Mouse (Mus musculus) forebrain, embryonic 13.5 days (tissue): ENCODE data around the gene Lrrc14b. TPM values are rescaled to one million over a fixed set of nuclear protein-coding genes. Genes with fewer than 3 reads are reported as not detected.

ENCODE experiments used
- ATAC-seq: fragments of 200-750 bp; cut with Nextera tagmentation; 2 replicates; pipeline ENCODE4 v1.8.0; 2017
- H3K27ac ChIP-seq: fragments of 300-500 bp; sonication (generic); 2 replicates; pipeline ENCODE4 v1.5.1; 2015; ENCODE audit warnings: inconsistent platforms, mild to moderate bottlenecking, moderate library complexity
- H3K27me3 ChIP-seq: fragments of 300-500 bp; sonication (generic); 2 replicates; pipeline ENCODE4 v1.6.1; 2015; ENCODE audit warnings: mild to moderate bottlenecking, inconsistent platforms
- H3K36me3 ChIP-seq: fragments of 300-500 bp; sonication (generic); 2 replicates; pipeline ENCODE4 v1.6.1; 2015; ENCODE audit warnings: mild to moderate bottlenecking, inconsistent platforms; ENCODE audit not compliant: poor library complexity, severe bottlenecking
- H3K4me1 ChIP-seq: fragments of 300-500 bp; sonication (generic); 2 replicates; pipeline ENCODE4 v1.6.1; 2015; ENCODE audit warnings: inconsistent platforms
- H3K4me2 ChIP-seq: fragments of 300-500 bp; sonication (generic); 2 replicates; pipeline ENCODE4 v1.6.1; 2015; ENCODE audit warnings: inconsistent platforms, mild to moderate bottlenecking, moderate library complexity
- H3K4me3 ChIP-seq: fragments of 300-500 bp; sonication (generic); 2 replicates; pipeline ENCODE4 v1.5.1; 2015; ENCODE audit warnings: mild to moderate bottlenecking, inconsistent platforms
- H3K9ac ChIP-seq: fragments of 300-500 bp; sonication (generic); 2 replicates; pipeline ENCODE4 v1.6.1; 2015; ENCODE audit warnings: mild to moderate bottlenecking, inconsistent platforms
- H3K9me3 ChIP-seq: fragments of 300-500 bp; sonication (generic); replicated peaks from 2 replicates; pipeline ENCODE4 v1.6.1; 2016; ENCODE audit warnings: inconsistent platforms
- WGBS: fragments of 180-500 bp; shearing (Covaris S2); methylation state at CpG from one replicate; pipeline ENCODE4 v1.1.7; 2015; 5-methylcytosine and 5-hydroxymethylcytosine counted together
- microRNA counts: library from miRNA; unstranded; fragments of <30 nt; microRNA quantifications from one replicate; lab custom pipeline; 2016
- microRNA-seq: library from miRNA; unstranded; fragments of <30 nt; microRNA quantifications from one replicate; pipeline ENCODE4, GENCODE M21; 2016
- polyA plus RNA-seq: library from polyadenylated mRNA; unstranded; fragments of >200 nt; fragmentation: Nextera tagmentation; extraction: Ambion mirVana; gene quantifications from 2 replicates; pipeline ENCODE4 v1.2.1, GENCODE M21; 2015

Lrrc14b gene
- polyA plus RNA-seq, 1 experiment from 2014 or later: not detected

DNA sequence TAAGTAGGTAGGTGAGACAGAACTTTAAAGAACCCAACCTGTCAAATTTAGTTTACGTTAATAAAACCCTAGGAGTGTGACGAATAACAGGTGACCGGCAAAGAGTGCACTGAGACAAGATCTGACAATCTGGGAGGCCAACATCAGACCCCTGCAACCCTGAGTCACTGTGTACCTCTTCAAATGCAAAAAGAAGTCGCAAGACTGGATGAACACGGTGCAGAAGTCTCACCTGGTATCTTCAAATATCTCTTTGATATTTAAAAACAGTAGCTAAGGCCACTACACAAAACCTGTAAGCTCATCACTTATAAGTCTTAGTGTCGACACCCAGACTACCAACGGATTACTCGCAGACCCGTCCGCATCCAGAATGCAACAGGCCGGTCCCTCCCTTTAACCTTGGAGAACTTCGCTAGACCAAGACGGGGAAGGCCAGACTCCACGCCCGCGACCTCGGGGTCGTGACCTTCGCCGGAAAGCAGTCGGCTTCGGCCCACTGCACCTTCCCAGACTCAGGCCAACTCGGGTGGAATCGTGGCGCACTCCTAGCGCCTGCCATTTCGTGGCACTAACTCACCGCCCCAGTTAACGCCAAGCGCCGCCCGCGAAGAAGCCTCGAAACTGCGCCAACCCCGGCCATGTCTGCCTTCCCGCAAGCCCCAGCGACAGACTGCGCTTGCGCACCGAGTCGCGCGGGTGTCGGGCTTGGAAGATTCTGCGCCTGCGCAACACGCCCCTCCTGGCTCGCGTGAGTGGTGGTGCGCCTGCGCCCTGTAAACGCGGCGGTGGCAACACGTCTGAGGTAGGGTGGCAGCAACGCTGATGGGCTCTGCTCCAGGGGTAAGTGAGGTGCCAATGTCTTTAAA, 14.0 kb downstream of the Lrrc14b start, which contains the start of the genes Sdha and Ccdc127:
Gene Sdha, minus strand, starts transcription at position 715 of the 869 bp plus-strand sequence.
Gene Ccdc127, plus strand, starts transcription at position 744 of the 869 bp plus-strand sequence.
- Histone ChIP-seq H3K4me2 (peak within 1 kb of the TSS; percentile 78), H3K4me1 (peaks cover 25% of the 10 kb centered on the region), H3K27me3 (no peaks in the 10 kb centered on the region), H3K9ac (peak within 1 kb of the TSS; percentile 89), H3K9me3 (no peaks in the 10 kb centered on the region), H3K36me3 (peaks cover 14% of the 10 kb centered on the region), H3K27ac (peak within 1 kb of the TSS; percentile 61), H3K4me3 (peak within 1 kb of the TSS; percentile 67)
- peak; percentile 98 for ATAC-seq
- 2% methylated on average over 57 of the region's 57 CpGs for WGBS

GRCm38 (mm10) chr13:74341036-74341435, 22.8 kb downstream of the Lrrc14b start:
- Histone ChIP-seq H3K9me3 (no peaks in the 10 kb centered on the region), H3K9ac (no peak overlapping the region), H3K27me3 (no peaks in the 10 kb centered on the region), H3K27ac (no peak overlapping the region), H3K36me3 (peaks cover 65% of the 10 kb centered on the region), H3K4me3 (no peak overlapping the region), H3K4me1 (no peaks in the 10 kb centered on the region), H3K4me2 (no peak overlapping the region)
- 53% methylated on average over 3 of the region's 3 CpGs for WGBS
- ATAC-seq: peak; percentile 57; the same call in 1 of the 2 replicates

GRCm38 (mm10) chr13:74329321-74329720, 34.5 kb downstream of the Lrrc14b start:
- Histone ChIP-seq H3K27me3 (no peaks in the 10 kb centered on the region), H3K9me3 (no peaks in the 10 kb centered on the region), H3K27ac (no peak overlapping the region), H3K36me3 (peaks cover 83% of the 10 kb centered on the region), H3K4me3 (no peak overlapping the region), H3K4me1 (no peaks in the 10 kb centered on the region), H3K9ac (no peak overlapping the region), H3K4me2 (no peak overlapping the region)
- no peak for ATAC-seq

GRCm38 (mm10) chr13:74317170-74317849, 46.5 kb downstream of the Lrrc14b start, which contains the start of gene Pdcd6:
Pdcd6 (minus strand) TSS chr13:74317580.
- peak within 1 kb of the TSS; percentile 69 for H3K4me3 ChIP-seq
- peak within 1 kb of the TSS; percentile 77 for H3K4me2 ChIP-seq
- peaks cover 29% of the 10 kb centered on the region for H3K36me3 ChIP-seq
- H3K27me3 ChIP-seq: no peaks in the 10 kb centered on the region
- peaks cover 16% of the 10 kb centered on the region for H3K4me1 ChIP-seq
- no peaks in the 10 kb centered on the region for H3K9me3 ChIP-seq
- H3K27ac ChIP-seq: peak within 1 kb of the TSS; percentile 22; the same call in 1 of the 2 replicates
- ATAC-seq: peak; percentile 98
- peak within 1 kb of the TSS; percentile 82 for H3K9ac ChIP-seq
- under 1% methylated on average over 36 of the region's 36 CpGs for WGBS

- H3K27me3 ChIP-seq: no peaks in the 10 kb centered on the region
- H3K36me3 ChIP-seq: peaks cover 24% of the 10 kb centered on the region
- peak overlapping the region; percentile 22; the same call in 1 of the 2 replicates for H3K27ac ChIP-seq
- peak overlapping the region; percentile 82 for H3K9ac ChIP-seq
- H3K4me2 ChIP-seq: peak overlapping the region; percentile 77
- ATAC-seq: no peak
- peaks cover 16% of the 10 kb centered on the region for H3K4me1 ChIP-seq
- H3K9me3 ChIP-seq: no peaks in the 10 kb centered on the region
- H3K4me3 ChIP-seq: peak overlapping the region; percentile 69
- 1% methylated on average over 14 of the region's 15 CpGs for WGBS
These were observed 47.0 kb downstream of the Lrrc14b start for GRCm38 (mm10) chr13:74316789-74317169.

GRCm38 (mm10) chr13:74316386-74316785, 47.4 kb downstream of the Lrrc14b start:
- 28% methylated on average over 4 of the region's 4 CpGs for WGBS
- H3K4me1 ChIP-seq: peaks cover 16% of the 10 kb centered on the region
- H3K4me2 ChIP-seq: peak overlapping the region; percentile 77
- peak overlapping the region; percentile 82 for H3K9ac ChIP-seq
- peak overlapping the region; percentile 69 for H3K4me3 ChIP-seq
- H3K27me3 ChIP-seq: no peaks in the 10 kb centered on the region
- H3K9me3 ChIP-seq: no peaks in the 10 kb centered on the region
- peak overlapping the region; percentile 22; the same call in 1 of the 2 replicates for H3K27ac ChIP-seq
- peaks cover 24% of the 10 kb centered on the region for H3K36me3 ChIP-seq
- ATAC-seq: no peak

- H3K27ac ChIP-seq: no peak overlapping the region
- H3K4me3 ChIP-seq: no peak overlapping the region
- no peaks in the 10 kb centered on the region for H3K9me3 ChIP-seq
- no peak for ATAC-seq
- 95% methylated on average over 3 of the region's 3 CpGs for WGBS
- H3K9ac ChIP-seq: no peak overlapping the region
- no peak overlapping the region for H3K4me2 ChIP-seq
- peaks cover 16% of the 10 kb centered on the region for H3K4me1 ChIP-seq
- no peaks in the 10 kb centered on the region for H3K27me3 ChIP-seq
- H3K36me3 ChIP-seq: peaks cover 30% of the 10 kb centered on the region
These were observed 49.2 kb downstream of the Lrrc14b start for GRCm38 (mm10) chr13:74314616-74315015.

MicroRNAs encoded within 50 kb of the gene (microRNA counts, 519-probe panel; counts per million panel counts)
- microRNA mmu-miR-692 (lab: Ali Mortazavi, UCI): 177 counts per million, percentile 53 among the panel's probes with 10 or more counts

Small RNAs within 50 kb of the gene (microRNA-seq; reads per million reads assigned to microRNA genes)
- not detected for gene Mir692-3

Other genes starting within 250 kb of the Lrrc14b start
- 0.04 TPM in 1 of 2 replicates, not detected in the other for gene Slc9a3, start 242.5 kb downstream of the Lrrc14b start, polyA plus RNA-seq
- gene Exoc3, start 155.3 kb downstream of the Lrrc14b start, polyA plus RNA-seq: 103 and 110 TPM in 2 replicates
- gene Ahrr, start 71.7 kb downstream of the Lrrc14b start, polyA plus RNA-seq: 0.71 and 0.91 TPM in 2 replicates
- 129 and 132 TPM in 2 replicates for gene Pdcd6, start 46.4 kb downstream of the Lrrc14b start, polyA plus RNA-seq
- gene Sdha, start 13.7 kb downstream of the Lrrc14b start, polyA plus RNA-seq: 228 and 243 TPM in 2 replicates
- gene Ccdc127, start 13.7 kb downstream of the Lrrc14b start, polyA plus RNA-seq: 51.0 and 52.2 TPM in 2 replicates
- 3.7 TPM in 2 replicates for gene Zfp72, start 26.8 kb upstream of the Lrrc14b start, polyA plus RNA-seq
- gene Ftl1-ps1, start 35.7 kb upstream of the Lrrc14b start, polyA plus RNA-seq: 115 TPM in 2 replicates
- gene Zfp825, start 130.0 kb upstream of the Lrrc14b start, polyA plus RNA-seq: 18.6 and 19.9 TPM in 2 replicates